Mouse (Mus musculus) myocyte (in vitro differentiated cells): ENCODE measurements around the gene Atp5c1.

Experiments
- E2F4 ChIP-seq: IDR thresholded peaks from one replicate; pipeline ENCODE4 v1.6.1; 2011; ENCODE audit warnings: mild to moderate bottlenecking, control low read depth, moderate library complexity; ENCODE audit not compliant: insufficient read depth
- POLR2A ChIP-seq: IDR thresholded peaks from one replicate; pipeline ENCODE4 v1.6.1; 2011; ENCODE audit warnings: low read depth, mild to moderate bottlenecking, control low read depth, moderate library complexity; ENCODE audit not compliant: insufficient read length

GRCm38 (mm10) chr2:10049456-10049855, 30.9 kb downstream of the Atp5c1 start:
- no peak for TF ChIP-seq POLR2A
- TF ChIP-seq E2F4, result no peak
